Mouse (Mus musculus): ENCODE data around the gene Cd180.

The Cd180 gene

GRCm38 (mm10) chr13:102669522-102670256, 23.7 kb upstream of the Cd180 start:
- in situ Hi-C loops (cut with MboI; ENCODE audit: unreplicated experiment in 2 of 2) = loop anchor here (10.0 to 25.0 kb wide), 7 partner anchors 75 to 1982 kb away; partner anchors contain the start of gene Pik3r1 (in 1 of the 2)

- in situ Hi-C loops (cut with MboI; ENCODE audit: unreplicated experiment in 2 of 2) = loop anchor here (10.0 to 25.0 kb wide), 4 partner anchors 74 to 1983 kb away; no protein-coding TSS in a partner anchor
These were observed 22.9 kb upstream of the Cd180 start for GRCm38 (mm10) chr13:102670503-102670902.

DNA sequence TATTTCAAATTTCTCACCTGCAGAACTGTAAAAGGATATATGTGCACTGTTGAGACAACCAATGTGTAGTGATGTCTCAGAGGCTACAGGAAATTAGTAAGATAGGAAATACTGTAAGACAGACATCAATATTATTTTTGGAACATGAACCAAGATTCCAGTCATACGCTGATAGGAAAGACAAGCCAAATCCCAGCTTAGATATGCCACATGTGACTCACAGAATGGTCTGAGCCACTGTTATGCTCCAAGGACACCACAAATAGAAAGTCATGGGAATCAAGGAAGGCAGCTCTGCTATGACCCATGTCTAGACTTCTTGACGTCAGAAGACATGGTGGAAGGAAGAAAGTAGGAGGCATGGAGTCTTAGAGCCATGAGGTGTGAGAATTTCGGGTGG, 19.3 kb upstream of the Cd180 start:
- in situ Hi-C loops (cut with MboI; ENCODE audit: unreplicated experiment in 2 of 2) = loop anchor here (10.0 to 25.0 kb wide), 4 partner anchors 71 to 1987 kb away; no protein-coding TSS in a partner anchor

DNA sequence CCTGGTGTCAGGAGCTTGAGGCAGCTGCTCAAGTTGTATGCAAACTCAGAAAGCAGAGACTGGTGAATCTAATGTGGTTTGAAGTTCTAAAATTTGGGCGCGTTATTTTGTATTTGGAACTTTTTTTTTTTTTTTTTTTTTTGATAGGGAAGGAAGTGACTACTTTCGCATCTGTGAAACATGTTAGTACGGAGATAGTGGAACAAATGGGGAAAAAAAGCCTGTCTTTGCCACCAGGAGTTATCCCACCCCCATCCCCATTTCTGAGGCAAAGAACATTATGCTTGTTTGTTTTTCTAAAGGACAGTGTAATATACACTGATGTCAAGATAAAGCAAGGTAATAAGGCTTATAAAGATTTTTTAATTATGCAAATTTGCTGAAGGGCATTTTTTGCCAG, 15.8 kb upstream of the Cd180 start:
- in situ Hi-C loops (cut with MboI; ENCODE audit: unreplicated experiment in 2 of 2) = loop anchor here (5.0 to 25.0 kb wide), 4 partner anchors 67 to 1935 kb away; no protein-coding TSS in a partner anchor

DNA sequence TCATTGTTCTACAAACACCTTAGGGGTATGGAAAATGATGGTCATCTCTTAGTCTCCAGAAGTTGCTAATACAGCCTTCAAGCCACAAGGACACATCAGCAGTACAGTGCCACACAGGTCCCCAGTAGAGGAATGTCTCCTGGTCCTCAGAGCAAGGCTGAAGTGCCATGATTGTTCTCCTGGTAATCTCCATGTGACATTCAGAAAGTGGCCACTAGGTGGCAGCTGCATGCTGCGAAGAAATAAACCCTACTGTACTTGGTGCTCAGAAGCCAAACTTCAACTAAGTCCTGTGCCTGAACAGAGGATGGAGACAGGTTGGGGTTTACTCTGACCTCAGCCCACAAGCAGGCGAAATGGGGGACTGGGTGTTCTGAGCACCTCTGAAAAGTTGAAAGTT, 14.9 kb upstream of the Cd180 start:
- in situ Hi-C loops (cut with MboI; ENCODE audit: unreplicated experiment in 2 of 2) = loop anchor here (5.0 to 25.0 kb wide), 4 partner anchors 66 to 1934 kb away; no protein-coding TSS in a partner anchor

DNA sequence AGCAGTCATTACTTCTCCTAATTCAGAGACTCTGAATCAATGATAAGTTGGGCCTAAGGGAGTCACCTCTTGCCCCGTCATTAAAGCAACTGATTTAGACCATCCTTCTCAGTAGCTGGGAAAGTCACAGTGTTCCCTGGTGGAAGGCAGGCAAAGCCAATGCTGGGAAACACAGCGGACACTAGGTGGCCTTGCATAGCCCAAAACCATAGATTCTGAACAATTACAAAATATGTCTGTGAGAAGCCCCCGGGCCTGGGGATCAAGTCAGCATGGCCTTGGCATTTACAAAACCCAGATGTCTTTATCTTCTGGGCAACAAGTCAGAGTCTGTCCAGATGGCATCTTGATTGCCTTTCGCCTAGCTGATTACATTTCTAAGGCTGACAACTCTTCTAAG, 8.5 kb upstream of the Cd180 start:
- in situ Hi-C loops (cut with MboI; ENCODE audit: unreplicated experiment in 2 of 2) = loop anchor here (5.0 to 25.0 kb wide), 2 partner anchors 57 to 1927 kb away; no protein-coding TSS in a partner anchor

- in situ Hi-C loops (cut with MboI; ENCODE audit: unreplicated experiment in 2 of 2) = loop anchor here in 1 of 2 experiments (25.0 kb wide), 1 partner anchor 1924 kb away; no protein-coding TSS in a partner anchor
These were observed 5.2 kb upstream of the Cd180 start for GRCm38 (mm10) chr13:102688121-102688520.

GRCm38 (mm10) chr13:102689201-102690090, 3.9 kb upstream of the Cd180 start:
- in situ Hi-C loops (cut with MboI; ENCODE audit: unreplicated experiment in 2 of 2) = loop anchor here in 1 of 2 experiments (5.0 to 25.0 kb wide), 4 partner anchors 38 to 1923 kb away; no protein-coding TSS in a partner anchor

DNA sequence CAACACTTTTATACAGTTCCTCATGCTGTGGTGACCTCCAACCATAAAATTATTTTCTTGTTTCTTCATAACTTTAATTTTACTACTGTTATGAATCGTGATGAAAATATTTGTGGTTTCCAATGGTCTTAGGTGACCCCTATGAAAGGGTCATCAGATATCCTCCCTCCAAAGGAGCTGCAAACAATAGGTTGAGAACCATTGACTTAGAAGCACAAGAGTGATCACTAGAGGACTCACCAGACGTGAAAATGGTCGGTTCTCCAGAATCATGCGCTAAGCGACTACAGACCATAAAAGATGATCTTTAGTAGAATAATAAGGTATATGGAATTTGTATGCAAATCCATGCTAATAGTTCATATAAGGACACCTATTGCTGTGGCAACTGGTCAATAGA, 3.2 kb upstream of the Cd180 start:
- in situ Hi-C loops (cut with MboI; ENCODE audit: unreplicated experiment in 2 of 2) = loop anchor here in 1 of 2 experiments (5.0 to 25.0 kb wide), 4 partner anchors 37 to 1922 kb away; no protein-coding TSS in a partner anchor

GRCm38 (mm10) chr13:102691408-102692150, 1.8 kb upstream of the Cd180 start:
- in situ Hi-C loops (cut with MboI; ENCODE audit: unreplicated experiment in 2 of 2) = loop anchor here in 1 of 2 experiments (5.0 to 25.0 kb wide), 4 partner anchors 36 to 1921 kb away; no protein-coding TSS in a partner anchor

DNA sequence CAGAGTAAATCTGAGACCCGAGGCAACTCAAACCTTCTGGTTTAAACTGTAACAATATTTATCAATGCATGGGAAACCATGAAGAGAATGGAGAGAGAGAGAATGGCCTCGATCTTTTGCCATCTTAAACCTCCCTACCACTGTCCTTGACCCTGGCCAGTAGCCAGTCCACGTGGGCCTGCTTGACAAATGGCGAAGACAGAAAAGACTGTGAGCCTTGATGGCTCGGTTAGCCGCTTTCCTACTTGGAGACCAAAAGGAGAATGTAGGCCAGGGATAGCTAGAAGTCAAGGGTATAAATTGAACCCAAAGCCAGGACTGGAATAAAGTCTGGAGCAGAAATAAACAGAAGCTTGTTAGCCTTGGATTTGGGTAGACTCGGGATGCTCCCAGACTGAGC, 796 bp downstream of the Cd180 start:
- in situ Hi-C loops (cut with MboI; ENCODE audit: unreplicated experiment in 2 of 2) = loop anchor here in 1 of 2 experiments (5.0 to 25.0 kb wide), 4 partner anchors 33 to 1918 kb away; no protein-coding TSS in a partner anchor

DNA sequence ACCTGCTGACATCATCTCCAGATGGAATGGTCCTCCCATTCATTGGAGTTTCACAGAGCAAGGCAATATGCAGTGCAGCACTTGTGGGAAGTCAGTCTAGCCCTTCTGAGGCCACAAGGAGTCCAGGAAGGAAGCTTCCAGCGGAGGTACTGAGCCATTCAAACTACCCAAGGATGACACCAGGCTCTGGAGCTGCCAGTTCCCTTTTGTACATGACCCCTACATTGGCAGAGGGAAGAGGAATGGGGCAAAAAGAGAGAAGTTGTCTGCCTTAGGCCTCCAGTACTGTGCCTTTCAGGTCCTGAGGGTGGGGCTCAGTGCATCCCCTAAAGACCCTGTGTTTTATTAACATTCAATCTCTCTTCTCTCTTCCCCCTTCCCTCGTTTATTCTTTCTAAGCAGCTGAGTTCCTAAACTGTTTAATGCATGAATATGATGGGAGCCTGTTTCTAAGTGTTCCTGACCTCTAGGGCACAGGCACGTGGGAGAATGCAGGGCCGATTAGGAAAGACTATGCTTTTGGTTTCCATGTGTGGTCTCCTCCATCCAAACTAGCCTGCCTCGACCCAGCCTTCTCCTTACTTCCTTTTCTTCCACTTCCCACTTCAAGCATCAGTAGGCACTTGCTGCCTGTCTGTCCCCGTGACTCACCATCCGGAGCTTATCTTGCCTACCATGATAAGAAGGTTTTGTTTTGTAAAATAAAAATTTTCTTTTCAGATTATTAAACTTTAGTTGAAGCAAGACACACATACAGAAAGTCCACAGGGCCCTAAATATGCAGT, 2.0 kb downstream of the Cd180 start:
- in situ Hi-C loops (cut with MboI; ENCODE audit: unreplicated experiment in 2 of 2) = loop anchor here in 1 of 2 experiments (10.0 to 25.0 kb wide), 2 partner anchors 1881 to 1917 kb away; no protein-coding TSS in a partner anchor

- in situ Hi-C loops (cut with MboI; ENCODE audit: unreplicated experiment in 2 of 2) = loop anchor here in 1 of 2 experiments (10.0 to 25.0 kb wide), 2 partner anchors 1884 to 1914 kb away; no protein-coding TSS in a partner anchor
These were observed 5.0 kb downstream of the Cd180 start for GRCm38 (mm10) chr13:102698335-102698734.

DNA sequence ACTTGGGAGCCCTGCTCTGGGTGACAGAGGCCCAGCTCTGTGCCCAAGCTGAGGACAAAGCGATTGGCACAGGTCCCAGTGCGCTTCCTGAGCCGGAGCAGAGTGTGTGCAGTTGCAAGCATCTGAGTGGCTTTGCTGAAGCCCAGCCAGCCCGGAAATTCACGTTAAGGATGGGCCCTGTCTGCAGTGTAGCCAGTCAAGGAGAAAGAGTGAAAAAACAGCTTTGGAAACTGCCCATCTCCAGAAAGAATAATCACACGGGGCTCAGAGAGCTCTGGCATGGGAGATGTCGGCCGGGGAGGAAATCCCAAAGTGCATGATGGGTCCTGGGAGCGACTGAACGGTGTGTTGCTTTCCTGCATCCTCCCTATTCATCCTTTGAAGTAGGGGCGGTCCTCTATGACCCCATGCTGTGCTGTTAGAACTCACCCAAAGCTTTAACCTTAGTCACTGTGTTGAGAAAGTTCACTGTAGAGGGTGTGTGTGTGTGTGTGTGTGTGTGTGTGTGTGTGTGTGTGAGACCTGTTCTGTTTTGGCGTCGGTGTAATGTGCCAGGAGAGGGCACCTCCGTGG, 5.5 kb downstream of the Cd180 start:
- in situ Hi-C loops (cut with MboI; ENCODE audit: unreplicated experiment in 2 of 2) = loop anchor here in 1 of 2 experiments (10.0 to 25.0 kb wide), 2 partner anchors 1884 to 1913 kb away; no protein-coding TSS in a partner anchor

DNA sequence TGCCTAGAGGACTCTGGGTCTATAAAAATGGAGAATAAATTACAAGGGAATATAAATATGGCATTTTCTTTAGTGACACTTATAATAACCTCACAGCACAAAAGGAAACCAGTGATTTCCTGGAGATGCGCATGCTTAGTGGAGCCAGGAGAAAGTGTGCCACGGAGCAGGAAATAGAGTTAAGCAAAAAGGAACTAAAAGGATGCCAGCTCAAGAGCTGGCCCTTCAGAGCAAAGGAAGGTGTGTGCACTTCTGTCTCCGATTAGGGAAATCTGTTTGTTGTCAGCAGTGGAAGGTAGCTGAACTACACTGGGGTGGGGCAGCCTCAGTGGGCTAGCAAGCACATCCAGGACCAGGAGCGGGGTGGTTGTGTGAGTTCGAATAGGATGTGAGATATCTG, 6.8 kb downstream of the Cd180 start:
- in situ Hi-C loops (cut with MboI; ENCODE audit: unreplicated experiment in 2 of 2) = no loop called here

DNA sequence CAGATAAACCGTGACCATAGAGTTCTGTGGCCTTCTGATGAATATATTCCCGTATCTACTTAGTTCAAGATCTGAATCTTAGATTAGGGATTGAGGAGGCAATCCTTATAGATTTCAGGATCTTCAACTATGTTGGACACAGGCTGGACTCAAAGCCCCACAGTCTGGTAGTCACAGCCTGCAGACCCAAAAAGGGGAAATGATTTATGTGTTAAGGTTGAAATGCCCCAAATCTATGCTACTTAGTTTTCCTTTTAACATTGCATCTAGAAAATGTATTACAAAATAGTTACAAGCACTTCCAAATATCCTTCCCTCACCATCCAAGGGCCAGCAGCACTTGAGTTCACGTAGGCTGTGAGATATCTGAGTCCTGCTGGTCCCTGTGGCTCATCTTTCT, 7.4 kb downstream of the Cd180 start:
- in situ Hi-C loops (cut with MboI; ENCODE audit: unreplicated experiment in 2 of 2) = no loop called here

DNA sequence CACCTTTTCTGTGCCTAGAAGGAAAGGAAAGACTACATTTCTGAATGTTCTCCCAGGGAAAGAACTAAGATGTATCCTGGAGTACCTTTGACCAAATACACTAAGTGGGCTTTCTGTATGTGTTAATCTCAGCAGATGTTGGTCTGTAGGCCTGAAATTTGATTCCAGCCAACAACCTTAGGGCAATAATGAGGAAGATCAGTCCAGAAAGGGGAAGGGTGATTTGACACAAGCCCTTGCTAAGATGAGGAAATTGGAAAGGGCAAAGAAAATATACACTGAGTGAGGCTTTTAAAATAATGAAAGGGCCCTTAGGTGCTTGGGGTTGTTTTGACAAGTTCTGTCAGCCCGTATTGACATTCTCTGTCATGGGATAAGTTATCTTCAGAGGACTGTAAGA, 23.6 kb downstream of the Cd180 start:
- in situ Hi-C loops (cut with MboI; ENCODE audit: unreplicated experiment in 2 of 2) = no loop called here

GRCm38 (mm10) chr13:102725416-102725815, 32.1 kb downstream of the Cd180 start:
- in situ Hi-C loops (cut with MboI; ENCODE audit: unreplicated experiment in 2 of 2) = loop anchor here in 1 of 2 experiments (5.0 kb wide), 1 partner anchor 33 kb away; the partner anchor contains the start of gene Cd180

All from v-Abl transformed pro-B cells (cell line).